Mouse (Mus musculus) granulocyte monocyte progenitor cell, adult 5-6 weeks (primary cell): ENCODE measurements around the gene Olfr348. TPM values are rescaled to one million over a fixed set of nuclear protein-coding genes. Genes with fewer than 3 reads are reported as not detected.

Source experiments
- ATAC-seq: replicated peaks from 2 replicates; pipeline ENCODE4 v1.8.0; 2016; ENCODE audit warnings: mild to moderate bottlenecking, moderate TSS enrichment, inconsistent platforms; ENCODE audit not compliant: poor library complexity, severe bottlenecking
- total RNA-seq, 2 experiments: library from RNA; stranded (forward) in 1 of 2; stranded (reverse) in 1 of 2; fragments of 200-712, 200-1000 nt in 1 of 2; fragments of >200 nt in 1 of 2; fragmentation: Nextera tagmentation in 1 of 2; gene quantifications; 2 replicates each; pipeline ENCODE4 v1.2.3; 2014 to 2017

The Olfr348 gene
- not detected in 2 replicates for total RNA-seq (2014; fragmentation: Nextera tagmentation)
- not detected in 2 replicates for total RNA-seq (2017)

- ATAC-seq, result no peak
These were observed at the start of gene Olfr348 for GRCm38 (mm10) chr2:36783976-36784375. Gene Olfr348 (plus strand): TSS chr2:36784276.

GRCm38 (mm10) chr2:36736226-36736625, 47.9 kb upstream of the Olfr348 start:
- ATAC-seq, result no peak

- ATAC-seq, result no peak
These were observed 6.2 kb downstream of the Olfr348 start, which contains the start of gene Olfr50 for GRCm38 (mm10) chr2:36790238-36790637. Gene Olfr50 (plus strand): TSS chr2:36790538.

- ATAC-seq, result no peak
These were observed 32.9 kb downstream of the Olfr348 start, which contains the start of gene Olfr3 for GRCm38 (mm10) chr2:36816932-36817331. Gene Olfr3 (minus strand): TSS chr2:36817032.

Other genes with a start within 250 kb of the Olfr348 start
- gene Olfr344, start 217.6 kb upstream of the Olfr348 start, total RNA-seq (2014; fragmentation: Nextera tagmentation), result not detected in 2 replicates
- gene Olfr344, start 217.6 kb upstream of the Olfr348 start, total RNA-seq (2017), result not detected in 2 replicates
- gene Olfr345, start 144.2 kb upstream of the Olfr348 start, total RNA-seq (2014; fragmentation: Nextera tagmentation), result not detected in 2 replicates
- not detected in 2 replicates for gene Olfr345, start 144.2 kb upstream of the Olfr348 start, total RNA-seq (2017)
- not detected in 2 replicates for gene Olfr346, start 98.5 kb upstream of the Olfr348 start, total RNA-seq (2014; fragmentation: Nextera tagmentation)
- not detected in 2 replicates for gene Olfr346, start 98.5 kb upstream of the Olfr348 start, total RNA-seq (2017)
- not detected in 2 replicates for gene Olfr347, start 52.4 kb upstream of the Olfr348 start, total RNA-seq (2014; fragmentation: Nextera tagmentation)
- not detected in 2 replicates for gene Olfr347, start 52.4 kb upstream of the Olfr348 start, total RNA-seq (2017)
- gene Olfr50, start 6.3 kb downstream of the Olfr348 start, total RNA-seq (2014; fragmentation: Nextera tagmentation), result not detected in 2 replicates
- gene Olfr50, start 6.3 kb downstream of the Olfr348 start, total RNA-seq (2017), result not detected in 2 replicates
- gene Olfr3, start 32.8 kb downstream of the Olfr348 start, total RNA-seq (2014; fragmentation: Nextera tagmentation), result not detected in 2 replicates
- not detected in 2 replicates for gene Olfr3, start 32.8 kb downstream of the Olfr348 start, total RNA-seq (2017)
- not detected in 2 replicates for gene Olfr350, start 62.0 kb downstream of the Olfr348 start, total RNA-seq (2014; fragmentation: Nextera tagmentation)
- gene Olfr350, start 62.0 kb downstream of the Olfr348 start, total RNA-seq (2017), result not detected in 2 replicates
- not detected in 2 replicates for gene Olfr351, start 78.4 kb downstream of the Olfr348 start, total RNA-seq (2014; fragmentation: Nextera tagmentation)
- gene Olfr351, start 78.4 kb downstream of the Olfr348 start, total RNA-seq (2017), result not detected in 2 replicates
- gene Olfr352, start 84.2 kb downstream of the Olfr348 start, total RNA-seq (2014; fragmentation: Nextera tagmentation), result not detected in 2 replicates
- not detected in 2 replicates for gene Olfr352, start 84.2 kb downstream of the Olfr348 start, total RNA-seq (2017)
- gene Olfr353, start 108.7 kb downstream of the Olfr348 start, total RNA-seq (2014; fragmentation: Nextera tagmentation), result not detected in 2 replicates
- not detected in 2 replicates for gene Olfr353, start 108.7 kb downstream of the Olfr348 start, total RNA-seq (2017)
- not detected in 2 replicates for gene Olfr354, start 121.4 kb downstream of the Olfr348 start, total RNA-seq (2014; fragmentation: Nextera tagmentation)
- not detected in 2 replicates for gene Olfr354, start 121.4 kb downstream of the Olfr348 start, total RNA-seq (2017)
- not detected in 2 replicates for gene Olfr355, start 144.6 kb downstream of the Olfr348 start, total RNA-seq (2014; fragmentation: Nextera tagmentation)
- not detected in 2 replicates for gene Olfr355, start 144.6 kb downstream of the Olfr348 start, total RNA-seq (2017)
- gene Olfr356, start 152.8 kb downstream of the Olfr348 start, total RNA-seq (2014; fragmentation: Nextera tagmentation), result not detected in 2 replicates
- gene Olfr356, start 152.8 kb downstream of the Olfr348 start, total RNA-seq (2017), result not detected in 2 replicates
- gene Olfr357, start 209.6 kb downstream of the Olfr348 start, total RNA-seq (2014; fragmentation: Nextera tagmentation), result not detected in 2 replicates
- not detected in 2 replicates for gene Olfr357, start 209.6 kb downstream of the Olfr348 start, total RNA-seq (2017)
- not detected in 2 replicates for gene Olfr358, start 225.1 kb downstream of the Olfr348 start, total RNA-seq (2014; fragmentation: Nextera tagmentation)
- not detected in 2 replicates for gene Olfr358, start 225.1 kb downstream of the Olfr348 start, total RNA-seq (2017)